Mouse (Mus musculus): ENCODE data around the gene Nod1.

Nod1 gene

GRCm38 (mm10) chr6:54883424-54883823, 89.0 kb downstream of the Nod1 start:
- no peak for DNase-seq (ENCODE audit: low spot score)

DNA sequence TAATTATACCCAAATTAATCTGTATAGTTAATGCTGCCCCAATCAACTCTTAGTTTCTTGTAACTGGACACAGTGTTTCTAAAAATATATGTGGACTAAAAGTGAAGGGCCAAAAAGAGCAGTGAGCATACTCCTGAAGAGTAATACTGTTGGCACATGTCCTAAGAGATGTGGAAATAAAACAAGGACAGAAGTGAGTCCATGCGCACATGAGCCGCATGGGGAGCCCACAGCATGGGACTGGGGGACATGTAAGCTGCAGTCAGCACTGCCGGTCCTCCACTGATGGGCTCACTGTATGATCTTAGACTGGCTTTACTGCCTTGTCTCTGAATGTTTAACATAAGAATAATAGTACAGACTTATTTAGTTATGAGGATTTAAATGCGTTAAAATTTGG, 92.3 kb downstream of the Nod1 start:
- no peak for DNase-seq (ENCODE audit: low spot score)

DNA sequence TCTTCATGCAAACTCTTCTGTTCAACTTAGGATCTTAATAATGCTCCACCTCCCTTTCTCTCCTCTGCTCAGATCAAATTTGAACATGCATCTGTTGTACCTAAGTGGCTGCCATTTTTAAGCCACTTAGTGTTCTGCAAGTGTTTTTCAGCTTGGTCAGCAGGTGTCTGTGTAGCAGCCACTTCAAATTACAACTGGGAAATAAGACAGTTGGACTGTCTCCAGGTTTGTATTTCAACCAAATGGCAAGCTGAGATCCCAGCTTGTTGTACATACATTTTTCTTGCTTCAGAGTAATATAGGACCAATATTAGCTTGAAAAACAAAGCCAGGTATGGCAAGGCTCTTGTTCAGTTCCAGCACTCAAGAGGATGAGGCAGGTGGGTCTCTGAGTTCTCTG, 93.9 kb downstream of the Nod1 start:
- no peak for DNase-seq (ENCODE audit: low spot score)

- DNase-seq (ENCODE audit: low spot score), result no peak
Measured at GRCm38 (mm10) chr6:54877651-54878050, 94.8 kb downstream of the Nod1 start.

DNA sequence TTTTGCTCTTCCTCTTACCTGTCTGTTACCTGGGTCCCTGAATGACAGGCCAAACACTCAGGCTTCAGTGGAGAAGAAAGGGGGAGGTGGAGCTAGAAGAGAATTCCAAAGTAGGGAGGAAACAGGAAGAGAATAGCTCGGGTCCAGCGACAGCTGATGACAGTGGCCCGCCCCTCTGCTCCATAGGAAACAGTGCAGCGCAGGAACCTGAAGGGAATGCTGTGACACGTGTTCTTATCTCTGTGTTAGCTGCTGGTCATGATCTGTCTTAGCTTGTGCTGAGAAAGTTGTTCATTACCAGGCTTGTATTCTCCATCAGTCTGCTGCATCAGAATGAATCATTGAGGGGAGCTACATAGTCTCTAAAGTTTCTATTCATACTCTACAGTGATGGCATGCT, 95.6 kb downstream of the Nod1 start:
- no peak for DNase-seq (ENCODE audit: low spot score)

Measured in lung, postnatal 25 days (tissue).